Comparison of ENCODE assay signal across 8 mouse cellular contexts in the genomic region with DNA sequence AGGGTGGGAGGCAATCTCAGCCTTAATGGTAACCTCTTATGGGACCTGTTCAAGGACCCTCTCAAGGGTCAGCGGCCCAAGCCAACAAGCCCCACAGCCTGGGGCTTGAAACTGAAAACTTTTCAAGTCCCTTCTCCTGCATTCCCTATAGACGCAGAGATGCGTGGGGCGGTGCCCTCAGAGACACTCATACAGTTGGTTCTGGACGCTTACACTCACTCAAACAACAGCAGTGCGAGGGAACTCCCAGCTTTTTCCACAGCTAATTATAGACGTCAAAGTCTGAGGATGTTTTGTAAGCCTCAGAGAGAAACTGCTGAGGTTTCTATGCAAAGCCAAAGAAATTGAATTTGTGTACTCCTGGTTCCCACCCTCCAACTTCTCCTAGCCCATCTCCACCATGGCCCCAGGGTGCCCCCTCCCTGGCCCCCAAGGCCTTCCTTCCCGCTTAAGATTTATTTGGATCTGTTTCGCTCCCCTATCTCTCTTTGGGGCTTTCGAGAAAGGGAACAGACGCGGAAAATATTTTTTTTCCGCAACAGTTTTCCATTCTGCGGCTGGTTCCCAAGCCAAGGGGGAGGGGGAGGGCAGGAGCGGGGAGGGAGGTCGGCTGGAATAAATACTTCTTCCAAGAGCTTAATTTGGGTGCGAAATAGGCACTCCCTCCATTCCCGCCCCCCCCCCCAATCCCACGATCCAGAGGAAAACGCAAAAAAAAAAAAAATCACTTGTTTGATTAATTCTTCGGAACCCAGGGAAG. TPM values are rescaled to one million over a fixed set of nuclear protein-coding genes. Genes with fewer than 3 reads are reported as not detected.
A peak's percentile ranks its signal among the peaks of the same experiment; 100 is the strongest.
DNase-seq lines count a peak whose midpoint lies in the region; ATAC-seq and TF ChIP-seq lines count a peak whose summit lies in the region.

No protein-coding gene starts in this region.

- H3K9me3 ChIP-seq in embryonic facial prominence, embryonic 11.5 days (replicated peaks; ENCODE audit: control insufficient read depth, low read length), result no peaks in the 10 kb centered on the region
- H3K9me3 ChIP-seq in heart, postnatal 0 days (replicated peaks; ENCODE audit: control insufficient read depth, low read length), result no peaks in the 10 kb centered on the region
- H3K9me3 ChIP-seq in limb, embryonic 11.5 days (ENCODE audit: control insufficient read depth, low read length), result no peaks in the 10 kb centered on the region
- no peaks in the 10 kb centered on the region for H3K9me3 ChIP-seq in midbrain, embryonic 14.5 days (ENCODE audit: control insufficient read depth, low read length)

- peak; percentile 31 for DNase-seq in gastrocnemius, adult 2 months
- DNase-seq in gastrocnemius, postnatal 14 days, result no peak
- peak; percentile 49 for DNase-seq in embryonic facial prominence, embryonic 11.5 days (ENCODE audit: low spot score)
- DNase-seq in heart, postnatal 0 days (ENCODE audit: low spot score), result peak; percentile 39
- DNase-seq in limb, embryonic 11.5 days (ENCODE audit: low spot score), result no peak
- DNase-seq in midbrain, embryonic 14.5 days, result peak; percentile 54
- DNase-seq in urinary bladder, postnatal 4 days (ENCODE audit: low spot score in 2 of 2), result no peak
- no peak for DNase-seq in thymus, postnatal 14 days

- peak overlapping the region; percentile 52 for H3K9ac ChIP-seq in embryonic facial prominence, embryonic 11.5 days (replicated peaks; ENCODE audit: low read length)
- peak overlapping the region; percentile 74 for H3K9ac ChIP-seq in heart, postnatal 0 days (replicated peaks; ENCODE audit: low read depth, low read length)
- no peak overlapping the region for H3K9ac ChIP-seq in limb, embryonic 11.5 days (ENCODE audit: low read length)
- H3K9ac ChIP-seq in midbrain, embryonic 14.5 days (replicated peaks; ENCODE audit: low read length), result peak overlapping the region; percentile 31; the same call in 1 of the 2 replicates

- H3K4me2 ChIP-seq in embryonic facial prominence, embryonic 11.5 days (ENCODE audit: low read depth, low read length), result peak overlapping the region; percentile 87
- peak overlapping the region; percentile 92 for H3K4me2 ChIP-seq in heart, postnatal 0 days (ENCODE audit: low read depth, low read length)
- H3K4me2 ChIP-seq in limb, embryonic 11.5 days (ENCODE audit: low read depth, severe bottlenecking), result peak overlapping the region; percentile 95
- peak overlapping the region; percentile 75 for H3K4me2 ChIP-seq in midbrain, embryonic 14.5 days (ENCODE audit: low read length)

- H3K4me3 ChIP-seq in gastrocnemius, adult 2 months, result peak overlapping the region; percentile 87
- H3K4me3 ChIP-seq in embryonic facial prominence, embryonic 11.5 days (ENCODE audit: low read depth, low read length), result peak overlapping the region; percentile 51
- H3K4me3 ChIP-seq in heart, postnatal 0 days (ENCODE audit: low read depth, low read length), result peak overlapping the region; percentile 77
- peak overlapping the region; percentile 53 for H3K4me3 ChIP-seq in limb, embryonic 11.5 days (ENCODE audit: low read depth, low read length)
- peak overlapping the region; percentile 42 for H3K4me3 ChIP-seq in midbrain, embryonic 14.5 days (replicated peaks; ENCODE audit: low read depth, low read length)

- TF ChIP-seq EP300 in heart, postnatal 0 days (IDR thresholded peaks at IDR 0.05; ENCODE audit: low read depth), result no peak

- WGBS in embryonic facial prominence, embryonic 11.5 days, result 2% methylated on average over 21 of the region's 21 CpGs
- WGBS in heart, postnatal 0 days, result under 1% methylated on average over 21 of the region's 21 CpGs
- WGBS in limb, embryonic 11.5 days, result 2% methylated on average over 21 of the region's 21 CpGs
- 4% methylated on average over 21 of the region's 21 CpGs for WGBS in midbrain, embryonic 14.5 days

- intact Hi-C loops in gastrocnemius, adult 2 months (cut with DNase I), result loop anchor here (2.0 kb wide), 2 partner anchors 57 to 93 kb away; no protein-coding TSS in a partner anchor
- intact Hi-C loops in gastrocnemius, postnatal 14 days (cut with DNase I; ENCODE audit: low total_unique reads), result loop anchor here (5.0 kb wide), 1 partner anchor 53 kb away; no protein-coding TSS in a partner anchor

- no peak for TF ChIP-seq CTCF in gastrocnemius, adult 2 months (IDR thresholded peaks at IDR 0.05)
- no peak for TF ChIP-seq CTCF in heart, postnatal 0 days (IDR thresholded peaks at IDR 0.05; ENCODE audit: low read depth)

- ATAC-seq in embryonic facial prominence, embryonic 11.5 days (replicated peaks; ENCODE audit: insufficient number of reproducible peaks, low FRiP score, low TSS enrichment, low read depth), result no peak
- ATAC-seq in heart, postnatal 0 days (ENCODE audit: insufficient read depth, low read depth), result peak; percentile 18; the same call in 1 of the 2 replicates
- no peak for ATAC-seq in limb, embryonic 11.5 days (ENCODE audit: insufficient number of reproducible peaks, low FRiP score, low TSS enrichment, low read depth)
- ATAC-seq in midbrain, embryonic 14.5 days (ENCODE audit: low FRiP score, low TSS enrichment), result no peak

- H3K27ac ChIP-seq in gastrocnemius, adult 2 months, result peak overlapping the region; percentile 81
- no peak overlapping the region for H3K27ac ChIP-seq in embryonic facial prominence, embryonic 11.5 days (replicated peaks; ENCODE audit: low read depth, low read length)
- peak overlapping the region; percentile 40 for H3K27ac ChIP-seq in heart, postnatal 0 days (ENCODE audit: low read depth)
- no peak overlapping the region for H3K27ac ChIP-seq in limb, embryonic 11.5 days (replicated peaks; ENCODE audit: low read depth, low read length)
- H3K27ac ChIP-seq in midbrain, embryonic 14.5 days (replicated peaks; ENCODE audit: low read depth, low read length), result no peak overlapping the region

- H3K4me1 ChIP-seq in embryonic facial prominence, embryonic 11.5 days (ENCODE audit: control insufficient read depth, insufficient read depth, low read length), result no peaks in the 10 kb centered on the region; the same call in 1 of the 2 replicates
- H3K4me1 ChIP-seq in heart, postnatal 0 days (ENCODE audit: control insufficient read depth, insufficient read depth), result peaks cover 30% of the 10 kb centered on the region
- peaks cover 12% of the 10 kb centered on the region for H3K4me1 ChIP-seq in limb, embryonic 11.5 days (ENCODE audit: control insufficient read depth, insufficient read depth, low read length)
- peaks cover 33% of the 10 kb centered on the region for H3K4me1 ChIP-seq in midbrain, embryonic 14.5 days (ENCODE audit: control insufficient read depth, insufficient read depth, low read length)

- H3K36me3 ChIP-seq in embryonic facial prominence, embryonic 11.5 days (replicated peaks; ENCODE audit: control insufficient read depth, insufficient read depth, low read depth, low read length), result no peaks in the 10 kb centered on the region
- no peaks in the 10 kb centered on the region for H3K36me3 ChIP-seq in heart, postnatal 0 days (replicated peaks; ENCODE audit: control insufficient read depth, insufficient read depth, low read length)
- no peaks in the 10 kb centered on the region for H3K36me3 ChIP-seq in limb, embryonic 11.5 days (ENCODE audit: control insufficient read depth, insufficient read depth, low read length)
- H3K36me3 ChIP-seq in midbrain, embryonic 14.5 days (ENCODE audit: control insufficient read depth, insufficient read depth, low read length), result no peaks in the 10 kb centered on the region

- H3K27me3 ChIP-seq in embryonic facial prominence, embryonic 11.5 days (ENCODE audit: control insufficient read depth, insufficient read depth, low read length), result 0 out of 2 replicates have a peak, but pooled peaks cover 2% of the 10 kb centered on the region
- no peaks in the 10 kb centered on the region for H3K27me3 ChIP-seq in heart, postnatal 0 days (ENCODE audit: control insufficient read depth, insufficient read depth, low read length)
- 0 out of 2 replicates have a peak, but pooled peaks cover 2% of the 10 kb centered on the region for H3K27me3 ChIP-seq in limb, embryonic 11.5 days (ENCODE audit: control insufficient read depth, insufficient read depth, low read length)
- H3K27me3 ChIP-seq in midbrain, embryonic 14.5 days (ENCODE audit: control insufficient read depth, insufficient read depth, low read length), result no peaks in the 10 kb centered on the region

RNA-seq across cellular contexts. Expression of gene Atp2b4, which starts 1.0 kb away (rescaled TPM):
- 10 to 100 TPM in 1 of 2 experiments, 1 to 10 TPM in 1; 9.0 to 12.0 TPM for total RNA-seq in gastrocnemius, adult 2 months (2021)
- total RNA-seq in gastrocnemius, postnatal 14 days (2021), result 10 to 100 TPM; 22.1 to 24.4 TPM
- polyA plus RNA-seq in embryonic facial prominence, embryonic 11.5 days (2014; fragmentation: Nextera tagmentation; extraction: Ambion mirVana), result 9.6 and 9.9 TPM in 2 replicates
- 27.8 and 34.5 TPM in 2 replicates for total RNA-seq in heart, postnatal 0 days (2014; rRNA removed; ENCODE audit: low replicate concordance)
- 3.9 and 5.0 TPM in 2 replicates for polyA plus RNA-seq in heart, postnatal 0 days (2015; fragmentation: Nextera tagmentation; extraction: Ambion mirVana)
- 5.8 and 7.4 TPM in 2 replicates for polyA plus RNA-seq in limb, embryonic 11.5 days (2014; fragmentation: Nextera tagmentation; extraction: Ambion mirVana)
- 14.1 and 15.6 TPM in 2 replicates for polyA plus RNA-seq in midbrain, embryonic 14.5 days (2014; fragmentation: Nextera tagmentation; extraction: Ambion mirVana)

Comparison
In these comparisons a context has a peak if more than half of its experiments do, and no peak if none do; other contexts are left out.
1. DNase-seq: peak in gastrocnemius, adult 2 months (single experiment), embryonic facial prominence, embryonic 11.5 days (single experiment), heart, postnatal 0 days (single experiment) and midbrain, embryonic 14.5 days (single experiment); none in gastrocnemius, postnatal 14 days (single experiment), limb, embryonic 11.5 days (single experiment), urinary bladder, postnatal 4 days (0 of 2) and thymus, postnatal 14 days (single experiment).
2. H3K27ac ChIP-seq: peak in gastrocnemius, adult 2 months (single experiment) and heart, postnatal 0 days (single experiment); none in embryonic facial prominence, embryonic 11.5 days (single experiment), limb, embryonic 11.5 days (single experiment) and midbrain, embryonic 14.5 days (single experiment).
3. Peak in every context shown above with its lines, with median percentiles within 50 percentile points of each other: H3K4me3 ChIP-seq and H3K4me2 ChIP-seq.